Mouse (Mus musculus) forebrain, embryonic 14.5 days (tissue): ENCODE data around the gene Arhgef9. TPM values are rescaled to one million over a fixed set of nuclear protein-coding genes. Genes with fewer than 3 reads are reported as not detected.

Experiments
- ATAC-seq: fragments of 200-750 bp; cut with Nextera tagmentation; 2 replicates; pipeline ENCODE4 v1.8.0; 2017; ENCODE audit warnings: mild to moderate bottlenecking, moderate library complexity
- DNase-seq: peaks from one replicate; pipeline ENCODE4 v3.0.0-alpha.2; 2015; ENCODE audit warnings: low spot score
- H3K27ac ChIP-seq: fragments of 300-500 bp; sonication (generic); 2 replicates; pipeline ENCODE4 v1.5.1; 2014; ENCODE audit warnings: low read depth, mild to moderate bottlenecking, control low read depth, low read length, moderate library complexity
- H3K27me3 ChIP-seq: fragments of 300-500 bp; sonication (generic); replicated peaks from 2 replicates; pipeline ENCODE4 v1.6.1; 2014; ENCODE audit warnings: low read length, control low read depth, mixed read lengths; ENCODE audit not compliant: control insufficient read depth, insufficient read depth
- H3K36me3 ChIP-seq: fragments of 300-500 bp; sonication (generic); 2 replicates; pipeline ENCODE4 v1.6.1; 2014; ENCODE audit warnings: low read length, control low read depth; ENCODE audit not compliant: control insufficient read depth, insufficient read depth
- H3K4me1 ChIP-seq: fragments of 300-500 bp; sonication (generic); 2 replicates; pipeline ENCODE4 v1.6.1; 2014; ENCODE audit warnings: antibody characterized with exemption, low read length, control low read depth; ENCODE audit not compliant: control insufficient read depth, insufficient read depth
- H3K4me2 ChIP-seq: fragments of 300-500 bp; sonication (generic); 2 replicates; pipeline ENCODE4 v1.6.1; 2014; ENCODE audit warnings: mild to moderate bottlenecking, control low read depth, low read length
- H3K4me3 ChIP-seq: fragments of 300-500 bp; sonication (generic); 2 replicates; pipeline ENCODE4 v1.5.1; 2014; ENCODE audit warnings: low read depth, low read length, control low read depth
- H3K9ac ChIP-seq: fragments of 300-500 bp; sonication (generic); 2 replicates; pipeline ENCODE4 v1.6.1; 2014; ENCODE audit warnings: mild to moderate bottlenecking, low read length, control low read depth, moderate library complexity
- H3K9me3 ChIP-seq: fragments of 300-500 bp; sonication (generic); replicated peaks from 2 replicates; pipeline ENCODE4 v1.6.1; 2016; ENCODE audit warnings: low read length, control low read depth, mixed read lengths; ENCODE audit not compliant: control insufficient read depth
- WGBS: fragments of 180-500 bp; shearing (Covaris S2); extraction: QIAGEN DNeasy Blood & Tissue Kit; methylation state at CpG from one replicate; pipeline ENCODE4 v1.1.7; 2014; 5-methylcytosine and 5-hydroxymethylcytosine counted together
- polyA plus RNA-seq: library from polyadenylated mRNA; unstranded; fragments of >200 nt; fragmentation: Nextera tagmentation; extraction: Ambion mirVana; gene quantifications from 2 replicates; pipeline ENCODE4 v1.2.1, GENCODE M21; 2014

Gene Arhgef9
- 30.5 and 36.2 TPM in 2 replicates for polyA plus RNA-seq

DNA sequence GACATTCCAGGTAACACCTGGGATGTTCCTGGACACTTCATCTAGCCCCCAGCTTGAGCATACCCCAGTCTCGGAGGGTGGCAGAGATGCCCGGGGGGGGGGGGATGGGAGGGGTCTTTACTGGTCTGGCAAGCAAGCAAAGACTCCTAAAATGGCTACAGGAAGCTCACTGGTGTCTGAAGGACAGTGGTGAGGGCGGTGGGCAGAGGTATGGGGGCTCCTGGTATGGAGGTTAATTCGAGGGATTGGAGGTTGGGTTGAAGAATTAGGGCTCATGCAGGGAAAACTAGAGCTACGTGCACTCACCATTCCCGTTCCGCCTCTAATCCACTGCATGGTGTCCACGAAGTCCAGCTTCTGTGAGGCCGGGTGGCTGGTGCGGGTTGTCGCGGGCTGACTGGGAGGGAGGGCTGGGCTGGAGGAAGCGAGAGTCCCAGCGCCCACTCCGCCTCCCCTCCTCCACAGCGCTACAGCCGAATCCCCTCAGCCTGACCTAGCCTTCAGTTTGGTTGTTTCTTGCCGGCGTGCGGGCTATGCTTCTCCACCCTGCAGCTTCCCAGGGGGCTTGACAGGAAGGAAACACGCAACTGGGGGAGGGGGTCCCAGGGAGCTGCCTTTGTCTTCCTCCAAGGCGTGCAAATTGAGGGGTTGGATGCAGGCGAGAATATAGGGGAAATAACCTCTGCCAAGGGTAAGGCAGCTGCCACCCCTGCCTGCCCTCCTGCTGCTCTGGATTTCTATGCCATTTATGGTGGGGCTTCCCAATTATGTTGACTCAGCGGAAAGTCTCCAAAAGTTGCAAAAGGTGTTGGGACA lies at the start of gene Arhgef9:
TSS of gene Arhgef9 (minus strand) at position 753 of the 816 bp plus-strand sequence.
- H3K4me1 ChIP-seq, result no peaks in the 10 kb centered on the region
- H3K36me3 ChIP-seq, result no peaks in the 10 kb centered on the region
- H3K9me3 ChIP-seq, result no peaks in the 10 kb centered on the region
- peak within 1 kb of the TSS; percentile 36 for H3K4me3 ChIP-seq
- no peaks in the 10 kb centered on the region for H3K27me3 ChIP-seq
- peak within 1 kb of the TSS; percentile 61 for H3K9ac ChIP-seq
- peak; percentile 86 for ATAC-seq
- peak within 1 kb of the TSS; percentile 33 for H3K27ac ChIP-seq
- peak; percentile 37 for DNase-seq
- 26% methylated on average over 24 of the region's 24 CpGs for WGBS
- H3K4me2 ChIP-seq, result peak within 1 kb of the TSS; percentile 56

DNA sequence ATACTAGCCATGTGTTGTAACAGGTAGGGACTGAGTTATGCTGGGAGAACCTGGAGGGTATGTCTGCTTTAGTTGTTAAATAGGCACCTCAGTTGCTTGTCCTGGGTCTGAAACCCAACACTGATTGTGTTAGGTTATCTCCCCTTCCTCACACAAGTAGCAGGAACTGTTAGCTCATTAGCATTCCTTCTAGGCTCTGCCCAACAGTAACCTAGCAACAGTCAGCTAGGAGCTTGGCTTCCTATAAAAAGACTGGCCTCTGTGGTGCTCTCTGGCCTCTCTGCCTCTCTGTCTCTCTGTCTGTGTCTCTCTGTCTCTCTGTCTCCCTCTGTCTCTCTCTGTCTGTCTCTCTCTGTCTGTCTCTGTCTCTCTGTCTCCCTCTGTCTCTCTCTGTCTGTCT lies 42.2 kb upstream of the Arhgef9 start:
- H3K27ac ChIP-seq, result no peak overlapping the region
- no peak overlapping the region for H3K4me3 ChIP-seq
- no peaks in the 10 kb centered on the region for H3K27me3 ChIP-seq
- H3K9ac ChIP-seq, result no peak overlapping the region
- H3K4me2 ChIP-seq, result no peak overlapping the region
- no peaks in the 10 kb centered on the region for H3K36me3 ChIP-seq
- H3K9me3 ChIP-seq, result no peaks in the 10 kb centered on the region
- ATAC-seq (peak; percentile 57; the same call in 1 of the 2 replicates), DNase-seq (peak; percentile 32)
- no peaks in the 10 kb centered on the region for H3K4me1 ChIP-seq

DNA sequence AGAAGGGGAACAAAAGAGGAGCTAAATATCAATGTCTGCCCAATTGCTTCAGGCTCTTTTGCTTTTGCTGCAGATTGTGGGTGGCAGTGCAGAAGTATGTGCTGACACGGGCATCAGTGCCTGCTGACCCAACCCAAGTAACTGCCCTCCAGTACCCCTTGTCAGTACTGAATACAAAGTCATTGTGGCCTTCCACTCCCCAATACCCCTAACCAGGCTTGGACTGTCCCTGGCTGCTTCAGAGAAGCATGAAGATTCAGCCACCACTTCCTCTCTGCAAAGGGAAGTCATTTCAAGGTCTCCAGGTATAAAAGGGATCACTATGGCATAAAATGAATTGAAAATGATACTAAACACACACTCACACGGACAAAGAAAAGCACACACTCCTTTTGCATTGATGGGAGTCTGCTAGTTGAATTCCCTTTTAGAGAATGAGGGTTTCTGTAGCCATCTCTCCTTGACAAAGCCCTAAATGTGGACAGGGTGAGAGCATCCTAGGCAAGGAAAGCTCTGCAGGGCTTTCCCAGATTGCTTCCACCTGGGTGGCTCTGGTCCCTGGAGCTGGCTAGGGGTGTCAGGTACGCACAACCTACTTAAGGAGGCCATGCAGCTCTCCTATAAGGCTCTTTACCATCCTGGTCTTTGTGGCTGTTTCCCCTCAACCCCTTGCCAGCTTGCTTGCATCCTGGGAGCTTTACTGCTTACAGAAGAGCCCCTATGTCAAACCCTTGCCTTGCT lies 1.1 kb downstream of the Arhgef9 start:
- WGBS, result 38% methylated on average over 3 of the region's 3 CpGs
- H3K27me3 ChIP-seq, result no peaks in the 10 kb centered on the region
- H3K9me3 ChIP-seq, result no peaks in the 10 kb centered on the region
- H3K4me2 ChIP-seq, result peak overlapping the region; percentile 56
- H3K27ac ChIP-seq, result no peak overlapping the region
- DNase-seq (peak; percentile 3), ATAC-seq (peak; percentile 26)
- peak overlapping the region; percentile 36 for H3K4me3 ChIP-seq
- H3K4me1 ChIP-seq, result no peaks in the 10 kb centered on the region
- H3K36me3 ChIP-seq, result no peaks in the 10 kb centered on the region
- H3K9ac ChIP-seq, result peak overlapping the region; percentile 61

- WGBS, result 24% methylated on average over 3 of the region's 3 CpGs
- no peak for ATAC-seq
- Histone ChIP-seq H3K9me3 (no peaks in the 10 kb centered on the region), H3K4me2 (no peak overlapping the region), H3K4me3 (no peak overlapping the region), H3K36me3 (no peaks in the 10 kb centered on the region), H3K4me1 (no peaks in the 10 kb centered on the region), H3K27me3 (no peaks in the 10 kb centered on the region), H3K9ac (no peak overlapping the region), H3K27ac (no peak overlapping the region)
- peak; percentile 60 for DNase-seq
Measured at GRCm38 (mm10) chrX:95175978-95176377, 20.7 kb downstream of the Arhgef9 start.

- no peaks in the 10 kb centered on the region for H3K27me3 ChIP-seq
Measured at GRCm38 (mm10) chrX:95166317-95166716, 30.3 kb downstream of the Arhgef9 start.

GRCm38 (mm10) chrX:95165671-95166127 lies 31.0 kb downstream of the Arhgef9 start:
- no peaks in the 10 kb centered on the region for H3K36me3 ChIP-seq
- peak overlapping the region; percentile 39 for H3K4me3 ChIP-seq
- 31% methylated on average over 9 of the region's 9 CpGs for WGBS
- H3K9me3 ChIP-seq, result no peaks in the 10 kb centered on the region
- H3K27ac ChIP-seq, result peak overlapping the region; percentile 86
- H3K27me3 ChIP-seq, result no peaks in the 10 kb centered on the region
- no peak for DNase-seq
- peak overlapping the region; percentile 62 for H3K4me2 ChIP-seq
- peak overlapping the region; percentile 69 for H3K9ac ChIP-seq
- ATAC-seq, result peak; percentile 45
- H3K4me1 ChIP-seq, result no peaks in the 10 kb centered on the region

More at GRCm38 (mm10) chrX:95166317-95166716, 30.3 kb downstream of the Arhgef9 start:
- DNase-seq (peak; percentile 97), ATAC-seq (peak; percentile 99)
- H3K9ac ChIP-seq, result peak overlapping the region; percentile 69
- no peaks in the 10 kb centered on the region for H3K4me1 ChIP-seq
- 22% methylated on average over 16 of the region's 16 CpGs for WGBS
- peak overlapping the region; percentile 62 for H3K4me2 ChIP-seq
- H3K27ac ChIP-seq, result peak overlapping the region; percentile 86
- no peaks in the 10 kb centered on the region for H3K9me3 ChIP-seq
- H3K4me3 ChIP-seq, result peak overlapping the region; percentile 39
- no peaks in the 10 kb centered on the region for H3K36me3 ChIP-seq

DNA sequence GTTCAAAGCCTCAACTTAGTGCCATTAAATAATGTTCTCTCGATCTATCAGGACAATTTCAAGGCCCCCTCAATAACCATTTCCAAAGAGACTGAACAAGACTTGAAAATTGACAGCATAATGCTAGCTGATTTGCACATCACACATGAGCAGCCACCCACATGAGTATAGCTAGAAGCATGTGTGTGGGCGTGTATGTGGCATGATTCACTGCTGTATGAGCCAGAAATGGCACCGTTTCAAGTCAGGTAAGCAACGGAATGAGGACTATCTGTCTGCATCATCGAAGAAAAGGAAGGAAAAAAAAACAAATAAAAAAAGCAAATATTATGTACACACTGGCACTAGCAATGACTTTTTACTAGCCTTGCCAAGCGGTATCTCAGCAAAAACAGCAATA lies 32.5 kb downstream of the Arhgef9 start:
- Histone ChIP-seq H3K27ac (no peak overlapping the region), H3K4me3 (peak overlapping the region; percentile 39), H3K27me3 (no peaks in the 10 kb centered on the region), H3K36me3 (no peaks in the 10 kb centered on the region), H3K9ac (peak overlapping the region; percentile 17; the same call in 1 of the 2 replicates), H3K4me1 (no peaks in the 10 kb centered on the region), H3K4me2 (peak overlapping the region; percentile 62), H3K9me3 (no peaks in the 10 kb centered on the region)
- ATAC-seq (no peak), DNase-seq (peak; percentile 36)
- WGBS, result 54% methylated on average over 6 of the region's 6 CpGs

DNA sequence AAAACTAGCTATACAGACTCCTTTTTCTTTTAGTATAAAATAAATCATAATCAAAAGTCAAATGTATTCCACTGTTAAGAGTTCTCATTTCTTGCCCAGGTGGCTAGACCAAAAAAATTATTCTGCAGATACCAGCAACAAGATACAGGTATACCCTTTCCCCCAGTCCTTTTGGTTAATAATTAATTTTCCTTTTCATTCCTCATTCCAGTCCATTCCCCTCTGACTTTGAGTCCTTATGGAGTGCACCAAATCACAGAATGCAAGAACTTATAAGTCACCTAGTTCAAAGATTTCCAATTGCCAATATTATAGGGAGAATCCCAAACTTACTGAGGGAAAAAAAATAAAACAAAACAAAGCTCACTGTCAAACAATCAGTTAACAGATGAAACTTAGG lies 33.2 kb downstream of the Arhgef9 start:
- H3K4me2 ChIP-seq, result peak overlapping the region; percentile 62
- no peaks in the 10 kb centered on the region for H3K27me3 ChIP-seq
- no peak for DNase-seq
- H3K4me3 ChIP-seq, result no peak overlapping the region
- H3K9me3 ChIP-seq, result no peaks in the 10 kb centered on the region
- no peaks in the 10 kb centered on the region for H3K36me3 ChIP-seq
- H3K9ac ChIP-seq, result no peak overlapping the region
- H3K27ac ChIP-seq, result no peak overlapping the region
- no peaks in the 10 kb centered on the region for H3K4me1 ChIP-seq
- no peak for ATAC-seq
